ENCODE assay signal across 9 mouse cellular contexts in genomic region chr11:118318678-118319077, GRCm38 (mm10). TPM values are rescaled to one million over a fixed set of nuclear protein-coding genes. Genes with fewer than 3 reads are reported as not detected.
DNase-seq lines count a peak whose midpoint lies in the region; ATAC-seq lines count a peak whose summit lies in the region.
"Had no signal": no experiment of that assay in that cellular context is flagged by ENCODE, and none has a peak within 500 bp of the region (broad histone marks: within the 10 kb centered on the region; RNA-seq: fewer than 3 reads in every experiment).

No protein-coding gene starts in this region.

- WGBS in hindbrain, embryonic 10.5 days = 64% methylated on average over 5 of the region's 5 CpGs
- 66% methylated on average over 5 of the region's 5 CpGs for WGBS in hindbrain, embryonic 16.5 days

- no peaks in the 10 kb centered on the region for H3K27me3 ChIP-seq in hindbrain, embryonic 10.5 days (ENCODE audit: insufficient read depth, poor library complexity, severe bottlenecking)
- no peaks in the 10 kb centered on the region for H3K27me3 ChIP-seq in hindbrain, embryonic 16.5 days (replicated peaks; ENCODE audit: control insufficient read depth, insufficient read depth, low read length)
- H3K27me3 ChIP-seq: embryonic facial prominence, embryonic 13.5 days had no signal

- no peak for ATAC-seq in hindbrain, embryonic 16.5 days

- intact Hi-C loops in gastrocnemius, postnatal 14 days (cut with DNase I; ENCODE audit: low total_unique reads) = no loop called here

- no peak overlapping the region for H3K9ac ChIP-seq in hindbrain, embryonic 16.5 days (ENCODE audit: low read depth, low read length)
- H3K9ac ChIP-seq: embryonic facial prominence, embryonic 13.5 days had no signal

- H3K4me1 ChIP-seq in hindbrain, embryonic 10.5 days (replicated peaks) = peaks cover 19% of the 10 kb centered on the region
- peaks cover 9% of the 10 kb centered on the region for H3K4me1 ChIP-seq in hindbrain, embryonic 16.5 days (ENCODE audit: control insufficient read depth, insufficient read depth, low read depth, low read length)

- H3K36me3 ChIP-seq in hindbrain, embryonic 10.5 days = peaks cover 43% of the 10 kb centered on the region
- H3K36me3 ChIP-seq in hindbrain, embryonic 16.5 days (ENCODE audit: control insufficient read depth, insufficient read depth, low read length) = 0 out of 2 replicates have a peak, but pooled peaks cover 3% of the 10 kb centered on the region

- no peak overlapping the region for H3K27ac ChIP-seq in hindbrain, embryonic 10.5 days
- H3K27ac ChIP-seq in hindbrain, embryonic 16.5 days (ENCODE audit: low read depth, low read length) = no peak overlapping the region
- H3K27ac ChIP-seq: embryonic facial prominence, embryonic 13.5 days had no signal

- H3K4me3 ChIP-seq in hindbrain, embryonic 10.5 days = no peak overlapping the region
- no peak overlapping the region for H3K4me3 ChIP-seq in hindbrain, embryonic 16.5 days (ENCODE audit: low read length)
- H3K4me3 ChIP-seq: embryonic facial prominence, embryonic 13.5 days had no signal

- peak; percentile 28 for DNase-seq in hindbrain, embryonic 10.5 days (ENCODE audit: low spot score)
- DNase-seq in A20 (ENCODE audit: low read depth, low spot score) (peak; percentile 54), R1 (ENCODE audit: low read depth, low spot score) (peak; percentile 60)
- peak; percentile 47 for DNase-seq in gastrocnemius, postnatal 14 days
- peak; percentile 42 for DNase-seq in mesoderm, embryonic 11.5 days (ENCODE audit: low read depth, low spot score)
- no peak for DNase-seq in layer of hippocampus, postnatal 36 days
- DNase-seq in c-Kit-positive CD71-positive TER-119-positive erythroid progenitor cells, embryonic 14.5 days (ENCODE audit: low spot score) = no peak

- no peaks in the 10 kb centered on the region for H3K9me3 ChIP-seq in hindbrain, embryonic 10.5 days
- no peaks in the 10 kb centered on the region for H3K9me3 ChIP-seq in hindbrain, embryonic 16.5 days (ENCODE audit: control insufficient read depth, low read length)
- H3K9me3 ChIP-seq: embryonic facial prominence, embryonic 13.5 days had no signal

- no peak overlapping the region for H3K4me2 ChIP-seq in hindbrain, embryonic 16.5 days (ENCODE audit: low read length)
- H3K4me2 ChIP-seq: embryonic facial prominence, embryonic 13.5 days had no signal

RNA-seq across cellular contexts. Expression of gene Cep295nl, which starts 23.6 kb away (rescaled TPM):
- 0.19 and 0.21 TPM in 2 replicates for polyA plus RNA-seq in hindbrain, embryonic 10.5 days (2016; fragmentation: Nextera tagmentation; extraction: Ambion mirVana)
- polyA plus RNA-seq in hindbrain, embryonic 16.5 days (2015; fragmentation: Nextera tagmentation; extraction: Ambion mirVana) = 0.15 and 0.17 TPM in 2 replicates
- 1 to 10 TPM; 1.3 TPM for total RNA-seq in gastrocnemius, postnatal 14 days (2021)
- 1 to 10 TPM; 1.2 to 1.4 TPM for total RNA-seq in layer of hippocampus, postnatal 36 days (2021)

RNA-seq across cellular contexts. Expression of gene Usp36, which starts 28.6 kb away (rescaled TPM):
- 18.9 and 21.6 TPM in 2 replicates for polyA plus RNA-seq in hindbrain, embryonic 10.5 days (2016; fragmentation: Nextera tagmentation; extraction: Ambion mirVana)
- 15.2 and 18.9 TPM in 2 replicates for polyA plus RNA-seq in hindbrain, embryonic 16.5 days (2015; fragmentation: Nextera tagmentation; extraction: Ambion mirVana)
- total RNA-seq in gastrocnemius, postnatal 14 days (2021) = 1 to 10 TPM; 9.8 TPM
- 10 to 100 TPM; 22.5 to 25.5 TPM for total RNA-seq in layer of hippocampus, postnatal 36 days (2021)

RNA-seq across cellular contexts. Expression of gene Timp2, which starts 36.9 kb away (rescaled TPM):
- 28.6 and 36.3 TPM in 2 replicates for polyA plus RNA-seq in hindbrain, embryonic 10.5 days (2016; fragmentation: Nextera tagmentation; extraction: Ambion mirVana)
- polyA plus RNA-seq in hindbrain, embryonic 16.5 days (2015; fragmentation: Nextera tagmentation; extraction: Ambion mirVana) = 95.2 and 97.8 TPM in 2 replicates
- 100 to 1,000 TPM; 119 to 133 TPM for total RNA-seq in gastrocnemius, postnatal 14 days (2021)
- 100 to 1,000 TPM; 187 to 191 TPM for total RNA-seq in layer of hippocampus, postnatal 36 days (2021)

Comparison
In these comparisons a context has a peak if more than half of its experiments do, and no peak if none do; other contexts are left out.
1. DNase-seq: peak in hindbrain, embryonic 10.5 days (single experiment), A20 (single experiment), R1 (single experiment), gastrocnemius, postnatal 14 days (single experiment) and mesoderm, embryonic 11.5 days (single experiment); none in layer of hippocampus, postnatal 36 days (0 of 2) and c-Kit-positive CD71-positive TER-119-positive erythroid progenitor cells, embryonic 14.5 days (single experiment).